Mouse (Mus musculus): ENCODE measurements around the gene Trim33. TPM values are rescaled to one million over a fixed set of nuclear protein-coding genes. Genes with fewer than 3 reads are reported as not detected.

Trim33 gene
- total RNA-seq, 2 experiments from 2014 or later: 11.6 TPM

DNA sequence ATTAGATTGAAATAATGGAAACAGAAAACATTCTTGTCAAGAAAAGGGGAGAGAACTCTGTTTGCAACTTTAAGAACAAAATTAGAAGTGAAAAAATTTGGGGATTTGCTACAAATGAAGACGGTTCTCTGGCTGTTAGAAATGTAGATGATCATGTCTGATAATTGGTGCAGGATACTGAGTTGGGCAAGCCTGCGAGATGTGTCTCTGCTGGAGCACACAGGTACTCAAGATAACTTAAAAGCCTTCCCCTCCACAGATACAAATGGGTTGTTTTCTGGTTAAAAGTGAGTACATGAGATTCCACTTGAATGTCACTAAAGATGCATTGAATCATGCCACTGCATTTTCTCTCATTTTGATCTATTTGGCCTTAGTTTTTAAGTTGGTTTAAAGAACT, 74.9 kb downstream of the Trim33 start:
- no peak for DNase-seq (ENCODE audit: low spot score)

DNA sequence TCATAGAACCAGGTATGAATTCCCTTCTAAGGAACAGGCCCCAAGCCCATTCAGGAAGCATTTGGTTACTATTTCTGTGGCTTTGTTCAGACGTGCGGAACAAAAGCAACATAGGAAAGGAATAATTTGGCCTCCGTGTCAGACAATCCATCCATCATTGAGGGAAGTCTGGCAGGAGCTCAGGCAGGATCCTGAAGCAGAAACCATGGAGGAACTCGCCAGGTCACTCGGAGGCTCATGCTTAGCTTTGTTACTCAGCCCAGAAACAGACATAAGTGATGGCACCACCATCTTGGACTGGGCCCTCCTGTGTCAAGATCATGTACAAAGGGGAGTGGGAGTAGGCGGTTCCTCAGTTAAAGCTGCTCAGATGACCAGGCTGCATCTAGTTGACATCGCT, 82.1 kb downstream of the Trim33 start:
- no peak for DNase-seq (ENCODE audit: low spot score)

DNA sequence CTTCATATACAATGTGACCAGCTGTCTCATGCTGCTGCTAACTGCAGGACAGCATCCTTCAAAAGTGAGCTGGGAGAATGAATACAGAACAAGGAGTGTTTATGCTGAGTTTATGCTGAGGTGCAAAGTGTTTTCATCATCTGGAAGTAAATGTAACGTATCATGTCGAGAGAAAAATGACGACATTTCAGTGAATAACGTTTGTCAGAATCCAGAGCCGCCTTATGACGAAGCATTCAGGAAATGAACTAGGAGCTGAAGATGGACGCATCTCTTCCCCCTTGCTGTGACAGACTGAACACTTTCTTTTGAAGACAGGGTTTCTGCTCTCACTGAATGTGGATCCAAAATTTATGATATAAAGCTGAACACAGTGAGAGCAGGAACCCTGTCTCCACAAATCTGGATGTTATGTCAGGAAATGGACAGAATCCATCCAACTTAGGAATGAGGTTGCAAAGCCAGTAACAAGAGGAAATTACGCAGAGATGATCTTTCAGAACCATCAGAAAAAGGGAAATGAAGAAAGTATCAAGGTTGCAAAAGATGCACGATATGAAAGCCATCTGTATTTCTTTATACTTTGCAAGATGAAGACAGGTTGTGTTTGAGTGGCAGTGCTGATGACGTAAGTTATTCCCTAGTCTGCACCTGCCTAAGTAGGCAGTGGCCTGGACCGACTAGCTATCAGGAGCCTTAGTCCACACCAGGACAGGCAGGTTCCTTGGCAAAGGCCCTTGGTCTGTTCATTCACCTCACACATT, 85.3 kb downstream of the Trim33 start:
- no peak for DNase-seq (ENCODE audit: low spot score)

DNA sequence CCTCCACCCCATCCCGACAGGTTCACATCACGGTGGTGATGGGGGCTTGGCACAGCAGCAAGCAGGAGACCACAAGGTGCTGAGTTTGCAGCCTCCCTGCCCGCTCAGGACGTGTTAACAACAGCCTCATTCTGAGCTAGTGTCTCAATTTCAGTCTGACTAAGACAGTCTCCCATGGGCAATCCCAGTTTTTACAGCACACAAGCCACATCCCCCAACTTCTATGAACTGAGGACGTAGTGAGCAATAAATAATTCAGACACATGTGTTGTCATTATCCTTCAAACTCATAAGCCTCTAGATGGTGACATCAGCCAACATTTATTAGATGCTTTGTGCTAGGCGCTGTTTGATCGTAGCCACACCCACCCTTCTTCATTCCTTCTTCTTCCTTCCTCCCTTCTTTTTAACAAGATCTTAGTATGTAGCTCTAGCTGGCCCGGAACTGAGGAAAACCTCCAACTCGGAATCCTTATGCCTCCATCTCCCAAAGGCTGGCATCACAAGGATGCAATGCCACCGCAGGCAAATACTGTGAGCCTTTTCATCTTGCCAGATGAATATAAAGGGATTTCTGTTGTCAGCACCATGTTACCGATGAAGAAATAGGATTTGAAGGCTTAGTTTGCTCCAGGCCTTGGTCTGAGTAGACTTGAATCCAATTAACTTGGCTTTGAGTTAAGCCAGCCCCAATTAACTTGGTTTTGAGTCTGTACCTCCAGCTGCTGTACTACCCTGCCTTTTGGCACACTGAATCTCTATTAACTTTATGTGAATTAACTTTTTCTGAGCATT, 88.3 kb downstream of the Trim33 start:
- no peak for DNase-seq (ENCODE audit: low spot score)

DNA sequence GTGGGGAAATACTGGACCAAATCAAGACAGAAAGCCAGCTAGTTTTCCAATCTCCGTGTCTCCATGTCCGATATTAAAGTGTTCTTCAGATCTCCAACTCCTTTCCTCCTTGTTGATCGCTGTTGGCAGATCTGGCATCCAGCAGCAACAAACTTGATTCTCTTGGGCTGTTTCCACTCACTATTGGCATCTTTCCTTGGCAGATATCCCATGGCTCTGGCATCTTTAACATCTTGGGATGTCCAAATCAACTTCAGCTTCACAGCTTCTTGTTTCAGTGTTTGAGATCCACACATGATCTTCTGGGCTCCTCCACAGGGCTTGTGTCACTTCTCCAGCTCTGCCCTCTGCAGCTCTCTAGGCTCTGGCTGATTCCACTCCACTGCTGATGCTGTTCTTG, 89.6 kb downstream of the Trim33 start:
- no peak for DNase-seq (ENCODE audit: low spot score)

DNA sequence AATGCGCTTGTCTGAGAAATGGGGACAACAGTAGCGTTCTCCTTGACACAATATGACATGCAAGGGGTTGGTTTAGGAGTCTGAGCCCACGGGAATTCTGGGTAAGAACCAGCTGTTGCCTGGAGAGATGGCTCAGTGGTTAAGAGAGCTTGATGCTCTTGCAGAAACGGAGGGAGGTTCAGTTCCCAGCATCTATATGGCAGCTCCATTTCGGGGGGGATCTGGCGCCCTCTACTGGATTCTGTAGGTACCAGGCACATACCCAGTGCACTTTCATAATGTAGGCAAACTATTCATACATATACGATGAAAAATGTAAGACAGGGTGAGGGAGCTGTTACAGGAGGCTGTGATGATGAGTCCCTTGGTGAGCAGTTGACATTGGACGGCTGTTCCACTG, 94.9 kb downstream of the Trim33 start:
- peak; percentile 53 for DNase-seq (ENCODE audit: low spot score)

DNA sequence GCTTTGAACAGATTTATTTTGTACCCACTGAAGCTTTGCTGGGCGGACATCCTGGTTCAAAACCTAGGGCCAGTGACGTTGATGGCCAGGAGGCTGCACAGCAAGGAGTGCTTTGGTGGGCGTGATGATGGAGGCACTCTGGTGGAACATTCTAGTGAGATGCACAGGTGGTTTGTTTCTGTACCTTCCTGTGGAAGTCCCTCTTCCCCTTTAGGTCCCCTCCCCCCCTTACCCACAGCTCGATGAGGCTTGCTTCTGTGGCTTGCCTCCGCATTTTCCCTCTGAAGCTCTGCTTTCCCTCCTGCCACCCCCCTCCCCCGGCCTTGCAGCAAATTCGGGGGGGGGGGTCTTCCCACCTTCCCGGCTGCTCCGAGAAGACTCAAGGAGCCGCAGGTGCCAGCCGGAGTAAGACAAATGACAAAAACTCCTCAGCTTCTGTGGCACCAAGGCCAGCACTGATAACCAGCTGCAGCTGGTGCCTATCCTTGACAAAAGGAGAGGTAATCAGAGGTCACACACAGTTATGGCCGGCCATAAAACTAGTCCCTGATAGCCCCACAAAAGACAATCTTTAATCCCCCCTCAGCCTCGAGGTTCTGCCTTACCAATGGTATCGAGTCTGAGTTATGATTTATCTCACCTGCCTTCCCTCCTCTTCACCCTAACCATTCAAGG, 96.2 kb downstream of the Trim33 start:
- no peak for DNase-seq (ENCODE audit: low spot score)

DNA sequence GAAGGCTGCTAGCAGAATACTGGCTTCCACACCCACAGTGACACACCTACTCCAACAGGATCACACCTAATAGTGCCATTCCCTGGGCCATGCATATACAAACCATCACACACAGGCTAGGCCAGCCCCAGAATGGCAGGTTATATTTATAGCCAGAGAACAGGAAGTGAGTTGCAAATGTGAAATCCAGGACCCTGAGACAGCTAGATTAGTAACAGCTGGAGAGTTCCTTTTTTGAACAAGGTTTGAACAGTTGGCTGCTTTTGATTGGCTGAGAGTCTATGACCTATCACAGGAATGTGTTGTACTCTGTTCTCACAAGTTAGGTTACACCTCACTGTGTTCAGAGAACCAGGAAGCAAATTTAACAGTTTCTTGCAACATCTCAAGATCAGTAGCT, 98.9 kb downstream of the Trim33 start:
- no peak for DNase-seq (ENCODE audit: low spot score)

DNA sequence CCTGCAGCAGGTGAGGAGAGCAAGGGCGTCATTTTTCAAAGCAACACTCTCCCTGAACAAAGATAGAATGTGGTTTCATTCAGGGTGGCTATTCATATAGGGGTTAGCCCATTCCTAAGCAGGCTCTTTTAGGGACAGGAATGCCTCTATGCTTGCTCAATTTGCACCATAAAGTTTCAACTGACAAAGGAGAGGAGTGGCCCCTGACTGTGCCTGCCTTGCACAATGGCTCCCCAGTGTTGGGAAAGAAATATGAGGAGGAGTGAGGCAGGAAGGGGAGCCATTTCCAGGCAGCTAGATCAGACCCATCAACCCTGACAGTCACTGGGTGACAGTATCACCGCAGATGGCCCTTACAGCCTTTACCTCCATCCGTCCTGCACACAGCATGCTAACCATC, 100.3 kb downstream of the Trim33 start:
- no peak for DNase-seq (ENCODE audit: low spot score)

DNA sequence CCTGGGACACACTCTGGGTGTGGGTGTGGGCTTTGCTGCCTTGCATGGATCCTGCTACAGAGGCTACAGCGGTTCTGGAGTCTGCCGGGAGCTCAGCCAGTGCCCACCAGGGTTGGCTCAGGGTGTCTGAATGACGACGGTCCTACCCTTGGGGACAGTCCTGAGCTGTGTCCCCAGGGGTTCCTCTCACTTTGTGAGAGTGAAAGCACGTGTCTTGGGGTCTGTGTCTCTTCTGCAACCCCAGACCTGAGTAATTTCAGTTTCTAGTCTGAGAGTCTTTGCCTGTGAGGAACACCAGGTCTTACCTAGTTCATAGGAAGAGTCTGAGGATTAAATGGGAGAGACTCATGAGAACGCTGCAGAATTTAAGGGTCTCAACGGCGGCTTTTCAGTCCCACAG, 101.7 kb downstream of the Trim33 start:
- DNase-seq (ENCODE audit: low spot score): no peak

DNA sequence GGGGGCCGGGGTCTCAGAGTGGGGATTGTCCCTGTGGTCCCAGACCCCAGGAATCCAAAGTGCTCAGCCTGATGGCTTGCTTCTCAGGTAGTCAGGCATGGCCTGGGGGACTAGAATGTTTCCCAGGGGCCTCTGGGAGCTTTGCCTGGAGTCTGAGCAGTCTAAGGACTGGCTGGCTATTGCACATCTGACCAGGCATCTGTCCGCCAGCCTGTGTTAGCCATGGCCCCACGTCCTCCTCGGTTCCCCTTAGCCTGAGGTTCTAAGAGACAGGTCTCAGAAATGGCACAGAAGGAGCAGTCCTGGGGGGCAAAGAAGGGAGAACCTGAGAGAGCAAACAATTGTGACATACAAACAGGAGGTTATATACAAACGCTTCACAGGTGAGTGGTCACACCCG, 102.3 kb downstream of the Trim33 start:
- no peak for DNase-seq (ENCODE audit: low spot score)

DNA sequence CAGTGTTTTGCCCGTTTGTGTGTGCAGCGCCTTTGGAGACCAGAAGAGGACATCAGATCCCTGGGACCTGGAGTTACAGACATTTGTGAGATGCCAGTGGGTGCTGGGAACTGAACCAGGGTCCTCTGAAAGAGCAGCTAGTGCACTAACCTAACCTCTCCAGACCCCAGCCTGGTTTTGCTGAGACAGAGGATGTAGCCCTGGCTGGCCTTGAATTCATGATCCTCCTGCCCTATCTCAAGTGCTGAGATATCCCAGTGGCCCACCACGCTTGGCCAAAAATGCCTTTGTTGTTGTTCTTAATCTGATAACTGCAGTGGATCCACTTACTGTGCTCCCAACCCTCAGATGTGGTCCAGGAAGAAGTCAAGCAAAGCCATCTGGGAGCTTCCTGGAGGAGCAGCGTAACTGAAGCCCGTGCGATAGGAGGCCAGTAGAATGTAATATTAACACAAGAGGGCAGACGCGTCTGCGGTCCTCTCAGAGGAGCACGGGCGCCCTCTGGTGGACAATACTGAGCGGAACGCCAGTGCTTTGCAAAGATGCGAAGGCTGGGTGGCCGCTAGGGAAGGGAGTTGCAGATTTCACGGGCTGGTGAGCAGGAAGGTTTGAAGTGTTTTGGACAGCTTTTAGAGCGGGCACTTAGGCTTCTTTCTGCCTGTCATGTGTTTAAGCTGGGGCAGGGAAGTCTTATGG, 103.9 kb downstream of the Trim33 start:
- peak; percentile 87 for DNase-seq (ENCODE audit: low spot score)

DNA sequence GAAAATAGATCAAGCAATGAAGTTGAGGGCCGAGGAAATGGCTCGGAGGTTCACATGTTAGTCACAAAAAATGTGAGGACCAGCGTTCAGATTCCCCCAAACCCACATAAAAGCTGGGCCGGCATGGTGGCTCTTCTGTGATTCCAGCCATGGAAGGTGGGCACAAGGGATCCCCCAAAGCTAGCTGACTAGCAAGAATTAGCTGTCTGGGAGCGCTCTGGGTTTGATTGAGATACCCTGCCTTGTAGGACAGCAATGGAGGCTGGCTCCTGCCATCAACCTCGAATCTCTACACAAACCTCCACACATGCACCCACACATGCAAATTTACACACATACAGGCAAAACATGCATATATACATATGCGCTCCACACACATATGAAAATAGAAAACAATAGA, 105.4 kb downstream of the Trim33 start:
- no peak for DNase-seq (ENCODE audit: low spot score)

DNA sequence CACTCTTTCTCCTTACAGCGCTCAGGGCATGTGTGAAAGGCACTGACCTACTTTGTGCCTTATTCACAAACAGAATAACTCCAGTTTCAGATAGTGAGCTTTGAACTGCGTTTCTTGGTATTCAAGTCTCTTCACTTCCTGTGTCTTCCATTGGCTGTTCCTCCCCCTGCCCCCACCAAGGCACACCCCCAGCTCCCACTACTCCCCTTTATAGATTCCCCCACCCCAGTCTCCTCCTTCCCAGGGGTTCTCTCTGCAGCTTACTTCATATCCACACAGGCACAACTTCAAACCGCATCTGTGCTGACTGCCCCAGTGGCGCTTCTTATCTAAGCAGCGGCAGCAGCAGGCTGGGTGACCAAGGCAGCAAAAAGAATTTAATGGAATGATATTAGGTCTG, 105.9 kb downstream of the Trim33 start:
- DNase-seq (ENCODE audit: low spot score): no peak

DNA sequence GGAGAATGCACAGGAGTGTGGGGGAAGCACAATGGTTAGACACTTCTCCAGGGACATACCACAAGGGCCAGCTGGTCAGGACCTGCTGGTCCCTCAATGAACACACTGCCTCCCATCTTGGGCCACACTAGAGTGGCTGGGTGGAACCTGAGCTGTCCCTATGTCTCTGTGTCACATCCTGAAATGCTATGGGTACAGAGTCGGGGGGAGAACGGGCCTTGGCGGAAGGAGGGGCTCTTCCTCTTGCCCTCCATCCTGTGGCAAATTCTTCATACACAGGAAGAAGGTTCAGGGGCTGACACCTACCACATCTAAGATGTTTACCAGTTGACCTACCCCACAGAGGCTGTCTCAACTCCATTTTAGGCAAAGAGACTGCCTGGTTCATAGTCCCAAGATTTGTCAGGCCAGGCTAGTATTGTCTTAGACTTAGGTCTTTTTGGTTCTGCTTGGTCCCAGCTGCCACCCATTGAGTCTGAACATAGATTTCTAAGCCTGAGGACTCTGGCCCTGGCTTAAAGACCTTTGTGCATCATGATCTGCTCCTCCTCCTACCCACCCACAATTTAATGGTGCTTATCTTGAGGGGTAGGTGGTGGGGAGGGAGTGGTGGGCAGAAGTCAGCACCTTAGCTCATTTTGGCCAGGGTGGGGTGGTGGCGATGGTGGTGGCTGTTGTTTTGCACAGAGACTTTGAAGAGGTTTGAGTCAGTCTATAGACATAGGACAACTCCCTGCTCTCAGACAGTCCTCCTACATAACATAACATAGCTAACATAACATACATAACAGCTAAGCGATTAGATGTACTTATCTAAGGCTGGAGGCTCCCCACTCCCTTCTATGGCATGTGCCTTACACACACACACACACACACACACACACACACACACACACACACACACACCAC, 106.5 kb downstream of the Trim33 start:
- no peak for DNase-seq (ENCODE audit: low spot score)

DNA sequence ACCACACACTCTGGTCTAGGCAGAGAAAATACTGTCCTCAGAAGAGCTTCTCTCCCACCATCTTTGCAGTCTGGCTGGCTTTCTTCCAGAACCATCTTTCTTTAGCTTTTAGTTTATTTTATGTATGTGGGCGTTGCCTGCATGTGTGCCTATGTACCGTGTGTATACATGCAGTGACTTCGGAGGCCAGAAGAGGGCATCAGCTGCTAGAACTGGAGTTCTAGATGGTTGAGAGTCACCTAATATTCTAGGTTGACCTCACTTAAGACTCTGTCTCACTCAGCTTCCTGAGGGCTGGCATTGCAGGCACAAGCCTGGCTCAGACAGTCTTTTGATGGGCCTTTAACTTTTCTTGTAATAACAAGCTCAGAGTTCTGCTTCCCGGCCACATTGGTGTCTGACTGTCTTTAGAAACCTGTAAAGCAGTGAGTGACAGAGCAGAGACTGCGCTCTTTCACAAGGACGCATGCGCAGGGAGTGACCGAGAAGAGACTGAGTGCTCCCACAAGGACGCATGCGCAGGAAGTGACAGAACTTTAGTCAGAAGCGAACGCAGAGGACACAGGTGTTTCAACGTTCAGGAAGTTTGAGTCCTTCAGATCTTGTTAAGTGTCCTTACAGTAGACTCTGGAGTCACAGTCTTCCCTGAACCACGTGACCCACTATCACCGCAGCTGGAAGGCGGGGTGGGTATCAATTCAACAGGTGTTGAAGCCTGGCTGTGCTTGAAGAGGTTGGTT, 107.4 kb downstream of the Trim33 start:
- DNase-seq (ENCODE audit: low spot score): no peak

DNA sequence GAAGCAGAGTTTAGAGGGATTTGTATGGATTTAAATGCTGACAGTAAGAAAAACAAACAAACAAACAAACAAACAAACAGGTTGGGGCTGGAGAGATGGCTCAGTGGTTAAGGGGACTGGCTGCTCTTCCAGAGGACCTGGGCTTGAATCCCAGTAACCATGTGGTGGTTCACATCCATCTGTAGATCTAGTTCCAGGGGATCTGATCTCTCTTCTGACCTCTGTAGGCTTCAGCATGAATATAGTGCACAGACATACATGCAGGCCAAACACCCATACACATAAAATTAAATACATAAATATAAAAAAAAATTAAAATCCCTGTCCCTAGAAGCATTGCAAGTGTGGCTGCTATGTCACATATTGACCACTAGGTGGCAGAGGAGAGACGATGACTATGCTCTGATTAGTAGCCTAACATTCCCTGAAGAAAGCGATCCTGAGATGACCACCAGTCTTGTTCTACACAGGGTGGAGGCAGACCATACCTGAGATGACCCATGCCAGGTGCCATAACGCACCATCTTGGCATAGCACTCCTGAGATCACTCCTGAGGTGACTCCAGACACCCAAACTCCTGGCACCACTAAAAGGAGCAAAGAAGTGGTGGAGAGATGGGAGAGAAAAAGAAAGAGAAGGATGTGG, 113.6 kb downstream of the Trim33 start:
- peak; percentile 38 for DNase-seq (ENCODE audit: low spot score)

DNA sequence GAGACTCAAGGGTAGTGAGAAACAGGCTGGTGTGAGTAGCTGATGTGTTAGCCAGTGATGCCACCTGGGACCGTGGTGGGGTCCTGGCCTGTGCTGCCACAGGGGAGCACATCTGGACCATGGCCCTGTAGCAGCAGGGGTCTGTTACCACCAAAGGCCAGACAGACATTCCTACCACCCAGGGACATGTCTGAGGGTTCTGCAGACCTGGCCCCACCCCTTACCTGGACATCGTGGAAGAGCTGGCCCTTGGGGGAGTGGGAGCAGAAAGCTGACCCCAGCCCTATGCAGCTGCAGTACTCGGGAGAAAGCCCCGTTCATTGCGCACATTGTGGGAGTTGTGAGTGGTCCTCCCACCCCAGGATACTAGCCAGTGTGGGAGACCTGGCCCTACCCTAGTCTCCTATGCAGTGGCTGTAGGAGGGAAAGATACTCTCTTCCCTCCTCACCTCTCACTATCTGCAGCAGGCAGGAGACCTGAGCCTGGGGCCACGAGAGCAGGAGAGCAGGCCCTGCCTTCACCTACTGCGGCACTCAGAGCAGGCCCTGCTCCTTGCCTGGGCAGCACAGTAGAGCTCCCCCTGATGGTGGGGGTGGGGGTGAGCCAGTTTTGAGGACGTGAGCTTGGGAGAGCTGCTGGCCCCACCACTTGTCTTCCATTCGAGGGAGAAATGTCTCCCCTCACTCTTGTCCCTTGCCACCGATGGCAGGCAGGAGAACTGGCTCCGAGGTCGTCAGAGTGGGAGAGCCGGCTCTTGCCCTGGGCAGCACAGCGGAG, 114.4 kb downstream of the Trim33 start:
- DNase-seq (ENCODE audit: low spot score): no peak

DNA sequence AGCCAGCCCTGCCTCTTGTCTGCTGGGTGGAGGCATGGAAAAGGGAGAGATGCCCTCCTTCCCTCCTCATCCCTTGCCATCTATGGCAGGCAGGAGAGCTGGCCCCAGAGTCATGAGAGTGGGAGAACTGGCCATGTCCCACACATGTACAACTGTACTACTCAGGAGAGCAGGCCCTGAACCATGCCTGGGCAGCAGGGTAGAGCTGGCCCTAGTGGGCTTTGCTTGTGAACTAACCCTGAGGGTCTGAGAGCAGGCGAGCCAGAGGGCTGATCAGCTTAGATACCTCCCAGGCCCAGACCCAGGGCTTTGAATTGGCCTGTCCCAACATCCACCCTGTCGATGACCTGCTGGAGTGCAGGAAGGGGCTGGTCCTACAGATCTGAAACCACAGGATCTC, 115.0 kb downstream of the Trim33 start:
- no peak for DNase-seq (ENCODE audit: low spot score)
